Mouse (Mus musculus) effector memory CD4-positive, alpha-beta T cell, adult 7 months (primary cell): ENCODE measurements around the gene Gm20814. TPM values are rescaled to one million over a fixed set of nuclear protein-coding genes. Genes with fewer than 3 reads are reported as not detected.

ENCODE experiments used
- polyA plus RNA-seq: library from polyadenylated mRNA; unstranded; fragments of 100-300 nt; shearing (Covaris generic); gene quantifications from one replicate; pipeline ENCODE4 v1.2.1, GENCODE M21; 2017

Gene Gm20814
- not detected for polyA plus RNA-seq

DNA sequence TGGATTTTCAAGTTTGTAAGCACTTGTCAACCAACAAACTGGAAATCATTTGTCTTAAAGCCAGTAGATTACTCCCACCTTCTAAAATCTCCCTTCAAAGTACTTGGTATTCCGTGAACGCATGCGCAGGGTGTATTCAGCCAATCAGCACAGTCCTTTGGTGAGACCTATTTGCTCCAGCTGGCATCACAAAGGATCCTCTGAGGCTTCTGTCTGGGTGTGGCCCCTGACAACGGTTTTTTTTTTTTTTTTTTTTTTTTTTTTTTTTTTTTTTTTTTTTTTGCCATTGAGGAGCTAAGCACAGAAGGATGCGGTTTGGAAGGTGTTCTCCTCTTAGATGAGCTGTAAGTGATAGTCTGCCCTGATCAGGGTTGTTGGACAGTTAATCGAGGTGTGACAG, at the start of gene Gm20814:
Gm20814 (plus strand) TSS at position 301 of the 400 bp plus-strand sequence.

